Mouse (Mus musculus): ENCODE results near the gene Acta2. TPM values are rescaled to one million over a fixed set of nuclear protein-coding genes. Genes with fewer than 3 reads are reported as not detected.

The Acta2 gene
- polyA plus RNA-seq, 1 experiment from 2014 or later = 2,414 TPM

DNA sequence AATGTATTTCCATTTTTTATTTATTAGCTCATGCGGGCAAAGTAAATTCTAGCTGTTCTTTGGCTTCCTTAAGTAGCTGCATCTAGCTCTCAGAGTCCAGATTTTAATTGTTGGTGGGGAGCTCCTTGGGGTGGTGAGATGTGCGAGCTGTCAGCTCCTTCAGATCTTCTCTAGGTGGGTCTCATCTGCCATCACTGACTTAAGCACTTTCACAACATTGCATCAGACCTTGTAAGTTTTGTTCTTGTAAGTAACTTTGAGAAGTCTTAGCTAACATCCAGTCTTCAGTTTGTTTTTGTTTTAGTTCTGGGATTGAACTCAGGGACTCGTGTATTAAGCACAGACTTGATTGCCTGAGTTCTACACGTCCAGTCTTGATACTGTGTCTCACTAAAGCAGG, 56.5 kb downstream of the Acta2 start:
- Histone ChIP-seq H3K27me3 (ENCODE audit: control insufficient read depth, insufficient read depth, low read length) (no peaks in the 10 kb centered on the region), H3K4me3 (ENCODE audit: low read depth, low read length) (no peak overlapping the region), H3K4me2 (replicated peaks; ENCODE audit: low read depth, low read length) (no peak overlapping the region), H3K4me1 (ENCODE audit: control insufficient read depth, insufficient read depth, low read length) (no peaks in the 10 kb centered on the region), H3K9me3 (ENCODE audit: control insufficient read depth, low read depth, low read length) (no peaks in the 10 kb centered on the region), H3K27ac (ENCODE audit: low read length) (no peak overlapping the region), H3K9ac (replicated peaks; ENCODE audit: low read depth, low read length) (no peak overlapping the region), H3K36me3 (ENCODE audit: control insufficient read depth, insufficient read depth, low read length) (no peaks in the 10 kb centered on the region)
- no peak for ATAC-seq (ENCODE audit: insufficient number of reproducible peaks, insufficient read depth, low FRiP score, low read depth)
- WGBS = 75% methylated on average over 4 of the region's 4 CpGs

DNA sequence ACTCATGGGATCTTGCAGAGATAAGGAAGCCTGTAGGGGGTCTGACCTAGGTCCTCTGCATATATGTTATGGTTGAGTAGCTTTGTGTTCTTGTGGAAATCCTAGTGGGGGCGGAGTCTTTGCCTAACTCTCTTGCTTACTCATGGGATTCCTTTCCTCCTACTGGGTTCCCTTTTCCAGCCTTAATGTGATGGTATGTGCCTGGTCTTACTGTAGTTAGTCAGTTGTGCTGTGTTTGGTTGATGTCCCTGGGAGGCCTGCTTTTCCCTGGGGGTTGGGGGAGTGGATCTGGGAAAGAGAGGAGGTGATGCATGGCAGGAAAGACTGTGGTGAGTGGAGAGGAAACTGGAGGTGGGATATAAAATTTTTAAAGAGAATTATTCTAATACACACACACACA, 57.3 kb downstream of the Acta2 start:
- Histone ChIP-seq H3K27me3 (ENCODE audit: control insufficient read depth, insufficient read depth, low read length) (no peaks in the 10 kb centered on the region), H3K9ac (replicated peaks; ENCODE audit: low read depth, low read length) (no peak overlapping the region), H3K9me3 (ENCODE audit: control insufficient read depth, low read depth, low read length) (no peaks in the 10 kb centered on the region), H3K27ac (ENCODE audit: low read length) (no peak overlapping the region), H3K36me3 (ENCODE audit: control insufficient read depth, insufficient read depth, low read length) (no peaks in the 10 kb centered on the region), H3K4me1 (ENCODE audit: control insufficient read depth, insufficient read depth, low read length) (peaks cover 4% of the 10 kb centered on the region; the same call in 1 of the 2 replicates), H3K4me2 (replicated peaks; ENCODE audit: low read depth, low read length) (no peak overlapping the region), H3K4me3 (ENCODE audit: low read depth, low read length) (no peak overlapping the region)
- no peak for ATAC-seq (ENCODE audit: insufficient number of reproducible peaks, insufficient read depth, low FRiP score, low read depth)
- 86% methylated on average over 1 of the region's 1 CpGs for WGBS

DNA sequence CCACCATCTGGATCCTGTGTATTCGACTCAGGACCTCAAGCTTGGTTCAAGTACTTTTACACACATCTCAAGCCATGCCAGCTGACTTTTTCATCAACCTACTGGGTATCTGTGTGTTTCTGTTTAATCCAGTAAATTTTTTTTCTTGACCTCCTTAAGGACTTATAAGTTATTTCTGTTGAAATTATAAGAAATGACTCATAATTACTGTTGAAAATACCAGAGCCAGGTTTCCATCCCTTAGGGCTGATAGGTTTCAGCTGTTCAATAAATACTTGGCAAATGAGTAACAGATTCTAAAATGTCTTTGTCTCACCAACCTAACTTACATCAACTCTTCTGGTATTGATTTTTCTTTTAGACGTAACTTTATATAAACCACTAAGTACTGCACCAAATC, 60.4 kb downstream of the Acta2 start:
- H3K4me2 ChIP-seq (replicated peaks; ENCODE audit: low read depth, low read length) = no peak overlapping the region
- 43% methylated on average over 2 of the region's 2 CpGs for WGBS

DNA sequence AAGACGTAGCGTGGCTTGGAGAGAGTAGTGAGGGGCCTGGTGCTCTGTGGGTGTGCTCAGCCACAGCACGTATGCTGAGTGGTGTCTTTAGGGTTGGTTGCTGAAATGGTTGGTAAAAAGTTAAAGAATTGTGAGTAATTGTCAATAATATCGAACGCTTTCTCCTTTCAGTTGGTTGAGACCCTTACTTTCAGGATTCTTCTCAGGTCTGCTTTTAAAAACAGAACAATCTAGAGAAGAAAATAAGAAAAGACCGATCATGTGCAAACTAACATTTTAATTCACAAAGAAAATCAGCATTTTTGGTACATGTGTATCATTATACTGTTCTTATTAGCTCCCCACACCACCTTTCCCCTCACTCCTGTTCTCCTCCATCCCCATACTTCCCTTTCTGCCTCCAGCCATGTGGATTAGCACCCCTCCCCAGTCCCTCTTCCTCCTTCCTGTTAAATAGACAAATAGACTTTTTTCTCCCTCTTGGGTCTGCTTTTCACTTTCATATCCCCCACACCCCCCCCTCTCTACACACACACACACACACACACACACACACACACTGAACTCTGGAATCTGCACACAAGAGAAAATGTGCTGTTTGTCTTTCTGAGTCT, 61.2 kb downstream of the Acta2 start:
- H3K36me3 ChIP-seq (ENCODE audit: control insufficient read depth, insufficient read depth, low read length) = no peaks in the 10 kb centered on the region
- no peak overlapping the region for H3K4me2 ChIP-seq (replicated peaks; ENCODE audit: low read depth, low read length)
- ATAC-seq (ENCODE audit: insufficient number of reproducible peaks, insufficient read depth, low FRiP score, low read depth) = no peak
- H3K4me3 ChIP-seq (ENCODE audit: low read depth, low read length) = 0 out of 2 replicates have a peak overlapping the region, but pooled peaks have one; percentile 52
- no peaks in the 10 kb centered on the region for H3K27me3 ChIP-seq (ENCODE audit: control insufficient read depth, insufficient read depth, low read length)
- no peak overlapping the region for H3K9ac ChIP-seq (replicated peaks; ENCODE audit: low read depth, low read length)
- no peaks in the 10 kb centered on the region for H3K9me3 ChIP-seq (ENCODE audit: control insufficient read depth, low read depth, low read length)
- 92% methylated on average over 6 of the region's 6 CpGs for WGBS
- H3K27ac ChIP-seq (ENCODE audit: low read length) = no peak overlapping the region
- peaks cover 4% of the 10 kb centered on the region; the same call in 1 of the 2 replicates for H3K4me1 ChIP-seq (ENCODE audit: control insufficient read depth, insufficient read depth, low read length)

More for the DNA sequence above, 60.4 kb downstream of the Acta2 start:
- no peak overlapping the region for H3K4me3 ChIP-seq (ENCODE audit: low read depth, low read length)
- H3K9me3 ChIP-seq (ENCODE audit: control insufficient read depth, low read depth, low read length) = no peaks in the 10 kb centered on the region
- no peak overlapping the region for H3K27ac ChIP-seq (ENCODE audit: low read length)
- H3K4me1 ChIP-seq (ENCODE audit: control insufficient read depth, insufficient read depth, low read length) = peaks cover 4% of the 10 kb centered on the region; the same call in 1 of the 2 replicates
- ATAC-seq (ENCODE audit: insufficient number of reproducible peaks, insufficient read depth, low FRiP score, low read depth) = no peak
- no peak overlapping the region for H3K9ac ChIP-seq (replicated peaks; ENCODE audit: low read depth, low read length)
- H3K36me3 ChIP-seq (ENCODE audit: control insufficient read depth, insufficient read depth, low read length) = no peaks in the 10 kb centered on the region
- H3K27me3 ChIP-seq (ENCODE audit: control insufficient read depth, insufficient read depth, low read length) = no peaks in the 10 kb centered on the region

DNA sequence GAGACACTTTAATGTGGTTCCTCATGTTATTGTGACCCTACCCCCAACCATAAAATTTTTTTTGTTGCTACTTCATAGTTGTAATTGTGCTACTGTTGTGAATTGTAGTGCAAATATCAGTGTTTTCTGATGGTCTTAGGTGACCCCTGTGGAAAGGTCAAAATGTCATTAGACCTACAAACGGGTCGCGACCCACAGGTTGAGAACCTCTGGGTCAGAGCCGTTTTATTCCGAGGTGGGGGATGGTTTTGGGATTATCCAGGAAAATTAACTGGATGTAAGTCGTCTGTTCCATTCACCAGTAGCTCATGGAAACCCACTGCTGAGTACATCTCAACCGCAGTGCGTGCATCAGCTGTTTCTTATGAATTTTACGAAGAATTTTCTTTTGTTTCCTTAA, 61.7 kb downstream of the Acta2 start:
- 61% methylated on average over 9 of the region's 9 CpGs for WGBS
- ATAC-seq (ENCODE audit: insufficient number of reproducible peaks, insufficient read depth, low FRiP score, low read depth) = no peak

DNA sequence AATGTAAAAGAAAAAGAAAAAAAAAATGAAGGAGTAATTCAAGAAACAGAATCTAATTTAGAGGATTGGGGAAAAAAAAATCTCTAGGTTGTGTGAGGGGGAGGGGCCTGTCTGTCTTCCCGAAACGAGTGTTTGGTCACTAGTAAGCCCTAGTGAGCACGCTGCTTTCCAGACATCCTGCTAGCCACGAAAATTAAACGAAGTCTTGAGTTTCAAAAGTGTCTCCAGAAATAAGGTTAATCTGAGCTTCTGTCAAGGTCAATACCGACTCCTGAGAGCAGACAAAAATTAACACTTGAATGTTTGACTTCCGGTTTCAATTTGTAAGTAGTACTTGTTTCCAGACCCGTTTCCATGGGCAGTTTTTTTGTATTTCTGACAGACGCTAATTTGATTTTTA, 62.2 kb downstream of the Acta2 start:
- Histone ChIP-seq H3K27me3 (ENCODE audit: control insufficient read depth, insufficient read depth, low read length) (no peaks in the 10 kb centered on the region), H3K4me2 (replicated peaks; ENCODE audit: low read depth, low read length) (peak overlapping the region; percentile 70), H3K36me3 (ENCODE audit: control insufficient read depth, insufficient read depth, low read length) (no peaks in the 10 kb centered on the region), H3K9me3 (ENCODE audit: control insufficient read depth, low read depth, low read length) (no peaks in the 10 kb centered on the region), H3K4me1 (ENCODE audit: control insufficient read depth, insufficient read depth, low read length) (peaks cover 4% of the 10 kb centered on the region; the same call in 1 of the 2 replicates), H3K9ac (replicated peaks; ENCODE audit: low read depth, low read length) (no peak overlapping the region), H3K27ac (ENCODE audit: low read length) (no peak overlapping the region), H3K4me3 (ENCODE audit: low read depth, low read length) (peak overlapping the region; percentile 52)
- ATAC-seq (ENCODE audit: insufficient number of reproducible peaks, insufficient read depth, low FRiP score, low read depth) = no peak
- 2% methylated on average over 9 of the region's 9 CpGs for whole genome bisulfite sequencing

More for the DNA sequence above, 61.7 kb downstream of the Acta2 start:
- Histone ChIP-seq H3K4me3 (ENCODE audit: low read depth, low read length) (peak overlapping the region; percentile 52; the same call in 1 of the 2 replicates), H3K9ac (replicated peaks; ENCODE audit: low read depth, low read length) (no peak overlapping the region), H3K27me3 (ENCODE audit: control insufficient read depth, insufficient read depth, low read length) (no peaks in the 10 kb centered on the region), H3K27ac (ENCODE audit: low read length) (no peak overlapping the region), H3K36me3 (ENCODE audit: control insufficient read depth, insufficient read depth, low read length) (no peaks in the 10 kb centered on the region), H3K4me2 (replicated peaks; ENCODE audit: low read depth, low read length) (peak overlapping the region; percentile 70), H3K9me3 (ENCODE audit: control insufficient read depth, low read depth, low read length) (no peaks in the 10 kb centered on the region), H3K4me1 (ENCODE audit: control insufficient read depth, insufficient read depth, low read length) (peaks cover 4% of the 10 kb centered on the region; the same call in 1 of the 2 replicates)

DNA sequence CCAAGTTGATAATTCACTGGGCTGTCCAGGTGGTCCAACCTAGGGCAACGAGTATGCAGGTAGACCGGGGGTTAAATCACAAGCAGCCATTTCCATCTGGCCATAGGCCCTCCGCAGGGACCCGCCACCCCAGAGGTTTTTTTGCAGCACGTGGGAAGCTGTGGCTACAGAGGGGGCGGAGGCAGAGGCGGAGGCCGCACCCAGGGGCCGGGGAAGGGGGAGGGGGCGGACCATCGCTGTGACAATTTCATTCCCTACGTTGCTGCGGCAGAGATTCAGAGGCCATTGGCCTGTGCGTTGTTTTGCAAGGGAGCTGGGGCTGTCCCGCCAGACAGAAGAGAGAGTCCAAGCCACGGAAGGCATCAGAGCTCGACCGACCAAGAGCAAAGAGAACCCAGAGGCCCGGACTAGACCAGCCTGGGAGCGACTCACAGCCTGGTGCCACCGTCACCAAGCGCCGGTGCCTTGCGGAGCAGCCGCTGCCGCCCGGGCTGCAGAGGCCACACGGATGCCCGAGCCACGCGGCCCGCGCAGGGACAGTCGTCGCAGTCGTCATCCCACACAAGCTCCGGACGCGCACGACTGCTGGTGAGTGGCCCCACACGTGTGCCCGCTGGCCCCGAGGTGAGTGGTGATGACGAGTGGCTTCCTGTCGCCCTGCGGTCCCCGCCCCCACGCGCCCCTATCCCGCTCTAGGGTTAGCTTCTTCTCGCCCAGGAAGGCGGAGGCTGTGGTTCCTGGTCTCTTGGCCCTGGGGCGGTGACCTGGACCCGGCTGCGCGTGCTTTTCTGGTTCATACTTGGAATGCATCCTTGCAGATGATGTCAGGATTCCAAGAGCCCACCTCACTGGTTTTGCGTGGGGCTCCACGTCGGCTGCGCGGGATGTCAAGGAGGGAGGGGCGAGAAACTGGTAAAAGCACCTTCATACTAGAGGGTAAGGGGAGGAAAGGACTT, 63.1 kb downstream of the Acta2 start, which contains the start of gene Stambpl1:
Stambpl1 (plus strand) TSS at position 222 of the 956 bp plus-strand sequence.
- peak within 1 kb of the TSS; percentile 70 for H3K4me2 ChIP-seq (replicated peaks; ENCODE audit: low read depth, low read length)
- peak; percentile 87 for ATAC-seq (ENCODE audit: insufficient number of reproducible peaks, insufficient read depth, low FRiP score, low read depth)
- H3K4me1 ChIP-seq (ENCODE audit: control insufficient read depth, insufficient read depth, low read length) = peaks cover 4% of the 10 kb centered on the region; the same call in 1 of the 2 replicates
- H3K36me3 ChIP-seq (ENCODE audit: control insufficient read depth, insufficient read depth, low read length) = no peaks in the 10 kb centered on the region
- H3K27me3 ChIP-seq (ENCODE audit: control insufficient read depth, insufficient read depth, low read length) = no peaks in the 10 kb centered on the region
- H3K9ac ChIP-seq (replicated peaks; ENCODE audit: low read depth, low read length) = peak within 1 kb of the TSS; percentile 39; the same call in 1 of the 2 replicates
- WGBS = under 1% methylated on average over 62 of the region's 62 CpGs
- no peaks in the 10 kb centered on the region for H3K9me3 ChIP-seq (ENCODE audit: control insufficient read depth, low read depth, low read length)
- H3K4me3 ChIP-seq (ENCODE audit: low read depth, low read length) = peak within 1 kb of the TSS; percentile 52
- H3K27ac ChIP-seq (ENCODE audit: low read length) = no peak within 1 kb of the TSS

DNA sequence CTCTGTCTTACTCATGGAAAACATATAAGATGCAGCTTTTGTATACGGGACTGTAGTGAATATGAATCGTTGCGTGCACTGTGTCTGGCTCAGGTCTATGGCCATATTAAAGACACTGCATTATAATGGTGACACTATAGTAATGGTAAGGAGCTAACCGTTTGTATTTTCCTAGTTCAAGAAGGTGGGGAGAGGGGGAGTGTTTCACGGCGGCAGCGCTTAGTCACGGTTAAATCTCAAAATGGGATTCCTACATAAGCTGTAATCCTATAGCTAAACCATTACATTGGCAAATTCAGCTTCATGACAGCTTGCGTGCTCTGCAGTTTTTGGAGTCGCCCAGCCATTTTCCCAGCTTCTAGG, 63.8 kb downstream of the Acta2 start:
- peak; percentile 10; the same call in 1 of the 2 replicates for ATAC-seq (ENCODE audit: insufficient number of reproducible peaks, insufficient read depth, low FRiP score, low read depth)
- Histone ChIP-seq H3K4me2 (replicated peaks; ENCODE audit: low read depth, low read length) (peak overlapping the region; percentile 70), H3K9me3 (ENCODE audit: control insufficient read depth, low read depth, low read length) (no peaks in the 10 kb centered on the region), H3K4me3 (ENCODE audit: low read depth, low read length) (peak overlapping the region; percentile 52), H3K36me3 (ENCODE audit: control insufficient read depth, insufficient read depth, low read length) (no peaks in the 10 kb centered on the region), H3K9ac (replicated peaks; ENCODE audit: low read depth, low read length) (no peak overlapping the region; the same call in 1 of the 2 replicates), H3K27me3 (ENCODE audit: control insufficient read depth, insufficient read depth, low read length) (no peaks in the 10 kb centered on the region), H3K4me1 (ENCODE audit: control insufficient read depth, insufficient read depth, low read length) (peaks cover 4% of the 10 kb centered on the region; the same call in 1 of the 2 replicates), H3K27ac (ENCODE audit: low read length) (no peak overlapping the region)
- 24% methylated on average over 10 of the region's 10 CpGs for WGBS
